Mouse (Mus musculus) cerebellum, postnatal 36 days (tissue): ENCODE measurements around the gene Vmn2r112.
"Not testable (repeated sequence)": the region's sequence is repeated elsewhere in the genome, so short reads cannot be mapped to it uniquely, and the experiment has no call there.

Experiments
- DNase-seq, 2 experiments: peaks; one replicate each; pipeline ENCODE4 v3.0.0; 2021 to 2022; ENCODE audit warnings: mixed read lengths in 2 of 2

Vmn2r112 gene

DNA sequence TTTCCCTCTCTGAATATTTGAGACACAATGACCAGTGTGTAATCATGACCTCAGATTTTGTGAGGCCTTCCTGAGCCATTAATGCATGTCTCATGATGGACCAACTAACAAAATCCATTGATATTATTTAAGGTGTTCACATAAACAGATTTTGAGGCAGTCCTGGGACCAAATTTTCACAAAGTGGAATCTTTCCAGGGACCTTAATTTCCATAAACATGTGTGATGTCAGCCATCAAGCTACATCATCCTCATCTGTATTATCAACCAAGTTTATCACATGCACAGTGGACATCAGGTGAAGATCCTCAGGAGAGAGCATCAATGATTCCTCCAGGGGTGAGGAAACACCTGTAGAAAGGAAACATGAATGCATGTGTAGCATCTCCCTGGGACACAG lies at the start of gene Vmn2r112:
Vmn2r112 (plus strand) TSS at position 301 of the 400 bp plus-strand sequence.
- DNase-seq: not testable (repeated sequence)

DNA sequence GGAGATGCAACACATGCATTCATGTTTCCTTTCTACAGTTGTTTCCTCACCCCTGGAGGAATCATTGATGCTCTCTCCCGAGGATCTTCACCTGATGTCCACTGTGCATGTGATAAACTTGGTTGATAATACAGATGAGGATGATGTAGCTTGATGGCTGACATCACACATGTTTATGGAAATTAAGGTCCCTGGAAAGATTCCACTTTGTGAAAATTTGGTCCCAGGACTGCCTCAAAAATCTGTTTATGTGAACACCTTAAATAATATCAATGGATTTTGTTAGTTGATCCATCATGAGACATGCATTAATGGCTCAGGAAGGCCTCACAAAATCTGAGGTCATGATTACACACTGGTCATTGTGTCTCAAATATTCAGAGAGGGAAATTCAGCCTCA lies 27.4 kb upstream of the Vmn2r112 start, which contains the start of gene Vmn2r111:
Vmn2r111 (minus strand) TSS at position 101 of the 400 bp plus-strand sequence.
- not testable (repeated sequence) for DNase-seq

DNA sequence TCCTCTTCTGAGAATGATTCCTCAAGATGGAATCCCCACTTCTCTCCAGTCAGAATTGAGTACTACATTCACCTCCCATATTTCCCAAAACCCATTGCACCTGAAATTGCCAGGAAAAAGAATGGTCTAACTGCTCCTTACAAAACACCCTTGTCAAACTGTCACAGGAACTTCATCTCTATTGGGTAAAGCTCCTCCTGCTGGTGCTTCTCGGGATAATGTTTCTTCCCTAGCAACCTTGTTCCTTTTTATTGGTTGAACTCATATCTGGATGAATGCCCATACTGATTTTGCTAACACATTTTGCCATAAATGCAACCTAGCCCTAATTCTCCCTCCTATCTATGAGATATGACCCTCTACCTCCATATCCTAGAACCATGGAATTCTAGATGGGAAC lies 29.9 kb downstream of the Vmn2r112 start:
- DNase-seq: no peak
